Mouse (Mus musculus): ENCODE results near the gene Ttll1. TPM values are rescaled to one million over a fixed set of nuclear protein-coding genes. Genes with fewer than 3 reads are reported as not detected.
A peak's percentile ranks its signal among the peaks of the same experiment; 100 is the strongest.

The Ttll1 gene
- 7.2 and 7.4 TPM in 2 replicates for polyA plus RNA-seq (2015; fragmentation: Nextera tagmentation; extraction: Ambion mirVana)

- WGBS (ENCODE audit: insufficient replicate concordance) = 6% methylated on average over 41 of the region's 41 CpGs
- DNase-seq (peak; percentile 92), ATAC-seq (ENCODE audit: low read depth) (peak; percentile 95)
- H3K36me3 ChIP-seq = no peaks in the 10 kb centered on the region
- peak within 1 kb of the TSS; percentile 94 for H3K4me2 ChIP-seq
- H3K27ac ChIP-seq = no peak within 1 kb of the TSS; the same call in 1 of the 2 replicates
- no peaks in the 10 kb centered on the region for H3K9me3 ChIP-seq (replicated peaks)
- H3K27me3 ChIP-seq = peaks cover 17% of the 10 kb centered on the region
- peaks cover 16% of the 10 kb centered on the region for H3K4me1 ChIP-seq (replicated peaks)
- H3K4me3 ChIP-seq (replicated peaks) = peak within 1 kb of the TSS; percentile 65
- peak within 1 kb of the TSS; percentile 68 for H3K9ac ChIP-seq
These were observed at the start of gene Ttll1 for GRCm38 (mm10) chr15:83510805-83511405. Gene Ttll1, minus strand, starts transcription at chr15:83510893.

DNA sequence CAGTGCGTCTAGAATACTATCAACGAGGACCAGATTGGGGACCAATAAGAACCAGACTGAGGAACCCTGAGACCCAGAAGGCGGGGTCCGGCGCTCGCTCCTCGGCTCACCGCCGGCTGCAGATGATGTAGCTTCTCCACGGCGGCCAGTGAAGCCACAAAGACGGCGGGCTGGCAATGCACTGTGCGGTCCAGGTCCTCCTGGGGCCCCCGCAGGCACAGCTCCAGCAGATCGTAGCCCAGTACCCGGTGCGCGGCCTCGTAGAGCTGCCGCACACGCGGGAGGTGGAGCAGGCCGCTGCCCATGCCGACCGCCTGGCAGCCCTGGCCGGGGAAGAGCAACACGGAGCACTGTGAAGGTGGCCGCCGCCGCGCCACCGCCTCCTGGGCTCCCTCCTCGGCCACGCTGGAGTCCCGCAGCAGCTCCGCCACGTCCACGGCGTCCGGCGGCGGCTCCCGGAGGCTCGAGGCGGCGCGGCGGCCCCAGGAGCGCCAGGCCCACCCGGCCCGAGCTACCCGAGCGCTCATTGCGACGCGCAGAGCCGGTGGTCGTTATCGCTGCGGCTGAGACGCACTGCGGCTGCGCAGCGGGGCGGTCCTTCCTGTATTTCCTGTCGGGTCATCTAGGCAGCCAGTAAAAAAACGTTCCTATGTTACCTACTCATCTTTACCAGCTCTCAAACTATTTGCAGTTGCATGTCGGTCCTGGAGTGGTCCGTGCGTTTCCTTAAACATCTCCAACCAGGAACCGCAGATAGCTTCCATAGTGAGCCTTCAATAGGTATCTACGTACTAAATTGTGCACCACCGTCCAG lies 44.7 kb upstream of the Ttll1 start:
- Histone ChIP-seq H3K36me3 (peaks cover 23% of the 10 kb centered on the region), H3K27ac (peak overlapping the region; percentile 92), H3K4me3 (replicated peaks) (peak overlapping the region; percentile 88), H3K9ac (peak overlapping the region; percentile 95), H3K4me2 (peak overlapping the region; percentile 94), H3K27me3 (no peaks in the 10 kb centered on the region), H3K9me3 (replicated peaks) (no peaks in the 10 kb centered on the region), H3K4me1 (replicated peaks) (peaks cover 17% of the 10 kb centered on the region)
- under 1% methylated on average over 74 of the region's 74 CpGs for WGBS (ENCODE audit: insufficient replicate concordance)
- DNase-seq (peak; percentile 87), ATAC-seq (ENCODE audit: low read depth) (peak; percentile 88)

- Histone ChIP-seq H3K4me3 (replicated peaks) (no peak overlapping the region), H3K4me1 (replicated peaks) (peaks cover 17% of the 10 kb centered on the region), H3K9me3 (replicated peaks) (no peaks in the 10 kb centered on the region), H3K9ac (no peak overlapping the region), H3K27me3 (no peaks in the 10 kb centered on the region), H3K4me2 (no peak overlapping the region), H3K27ac (no peak overlapping the region), H3K36me3 (peaks cover 37% of the 10 kb centered on the region)
- no peak for DNase-seq
- ATAC-seq (ENCODE audit: low read depth) = no peak
These were observed 43.1 kb upstream of the Ttll1 start for GRCm38 (mm10) chr15:83553831-83554230.

DNA sequence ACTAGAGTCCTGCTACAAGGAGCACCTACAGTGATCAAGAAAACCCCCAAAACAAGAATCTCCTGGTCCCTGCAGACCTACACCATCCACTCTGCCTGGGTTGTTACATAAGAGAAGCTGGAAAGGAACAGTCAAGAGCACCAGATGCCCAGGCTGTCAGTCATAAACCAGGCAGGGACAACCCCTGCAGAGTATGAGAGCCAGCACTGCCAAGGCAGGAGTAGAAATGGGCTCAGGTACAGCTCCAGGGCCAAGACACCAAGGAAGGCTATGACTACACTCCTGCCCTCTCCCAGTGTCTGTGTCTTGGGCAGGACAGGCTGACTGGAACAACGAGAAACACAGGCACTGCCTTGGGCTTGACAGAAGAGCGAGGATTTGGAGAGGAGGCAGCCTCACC lies 39.4 kb upstream of the Ttll1 start:
- Histone ChIP-seq H3K4me1 (replicated peaks) (peaks cover 11% of the 10 kb centered on the region), H3K9me3 (replicated peaks) (no peaks in the 10 kb centered on the region), H3K36me3 (peaks cover 69% of the 10 kb centered on the region), H3K4me3 (replicated peaks) (no peak overlapping the region), H3K9ac (no peak overlapping the region), H3K4me2 (no peak overlapping the region), H3K27ac (no peak overlapping the region), H3K27me3 (no peaks in the 10 kb centered on the region)
- no peak for DNase-seq
- no peak for ATAC-seq (ENCODE audit: low read depth)
- 75% methylated on average over 2 of the region's 2 CpGs for WGBS (ENCODE audit: insufficient replicate concordance)

DNA sequence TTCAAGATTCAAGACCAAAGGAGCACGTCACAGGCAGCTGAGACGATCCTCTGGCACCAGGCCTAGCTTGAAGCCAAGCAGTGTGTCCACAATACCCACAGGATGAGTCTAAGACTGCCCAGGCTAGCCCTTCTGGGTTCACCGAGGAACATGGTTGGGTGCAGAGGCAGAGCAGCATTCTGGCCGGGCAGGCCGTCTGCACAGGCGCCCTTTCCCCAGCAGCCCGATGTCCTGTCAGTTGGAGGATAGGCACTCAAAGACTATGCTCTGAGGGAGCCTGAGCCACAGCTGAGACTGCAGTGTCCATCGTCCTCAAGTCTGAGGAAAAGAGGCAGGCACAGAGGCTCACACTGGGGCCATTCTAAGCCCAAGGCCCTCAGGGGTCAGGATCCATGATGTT lies 36.5 kb upstream of the Ttll1 start:
- no peaks in the 10 kb centered on the region for H3K9me3 ChIP-seq (replicated peaks)
- peaks cover 60% of the 10 kb centered on the region for H3K36me3 ChIP-seq
- no peak overlapping the region for H3K9ac ChIP-seq
- H3K27me3 ChIP-seq = no peaks in the 10 kb centered on the region
- H3K4me3 ChIP-seq (replicated peaks) = no peak overlapping the region
- WGBS (ENCODE audit: insufficient replicate concordance) = 87% methylated on average over 8 of the region's 8 CpGs
- no peak overlapping the region for H3K4me2 ChIP-seq
- no peak overlapping the region for H3K27ac ChIP-seq
- H3K4me1 ChIP-seq (replicated peaks) = no peaks in the 10 kb centered on the region
- DNase-seq (no peak), ATAC-seq (ENCODE audit: low read depth) (no peak)

- no peaks in the 10 kb centered on the region for H3K4me1 ChIP-seq (replicated peaks)
- no peak overlapping the region for H3K27ac ChIP-seq
- no peak for DNase-seq
- no peak for ATAC-seq (ENCODE audit: low read depth)
- WGBS (ENCODE audit: insufficient replicate concordance) = 79% methylated on average over 7 of the region's 7 CpGs
- no peak overlapping the region for H3K4me2 ChIP-seq
- no peak overlapping the region for H3K9ac ChIP-seq
- no peaks in the 10 kb centered on the region for H3K9me3 ChIP-seq (replicated peaks)
- H3K36me3 ChIP-seq = peaks cover 51% of the 10 kb centered on the region
- H3K27me3 ChIP-seq = no peaks in the 10 kb centered on the region
- no peak overlapping the region for H3K4me3 ChIP-seq (replicated peaks)
These were observed 35.3 kb upstream of the Ttll1 start for GRCm38 (mm10) chr15:83546029-83546428.

GRCm38 (mm10) chr15:83541647-83542287 lies 31.1 kb upstream of the Ttll1 start:
- H3K9me3 ChIP-seq (replicated peaks) = no peaks in the 10 kb centered on the region
- H3K36me3 ChIP-seq = peaks cover 12% of the 10 kb centered on the region
- no peak overlapping the region for H3K27ac ChIP-seq
- no peaks in the 10 kb centered on the region for H3K27me3 ChIP-seq
- no peak overlapping the region for H3K9ac ChIP-seq
- DNase-seq (no peak), ATAC-seq (ENCODE audit: low read depth) (no peak)
- no peak overlapping the region for H3K4me3 ChIP-seq (replicated peaks)
- H3K4me1 ChIP-seq (replicated peaks) = peaks cover 12% of the 10 kb centered on the region; the same call in 1 of the 2 replicates
- 60% methylated on average over 9 of the region's 9 CpGs for WGBS (ENCODE audit: insufficient replicate concordance)
- H3K4me2 ChIP-seq = no peak overlapping the region

DNA sequence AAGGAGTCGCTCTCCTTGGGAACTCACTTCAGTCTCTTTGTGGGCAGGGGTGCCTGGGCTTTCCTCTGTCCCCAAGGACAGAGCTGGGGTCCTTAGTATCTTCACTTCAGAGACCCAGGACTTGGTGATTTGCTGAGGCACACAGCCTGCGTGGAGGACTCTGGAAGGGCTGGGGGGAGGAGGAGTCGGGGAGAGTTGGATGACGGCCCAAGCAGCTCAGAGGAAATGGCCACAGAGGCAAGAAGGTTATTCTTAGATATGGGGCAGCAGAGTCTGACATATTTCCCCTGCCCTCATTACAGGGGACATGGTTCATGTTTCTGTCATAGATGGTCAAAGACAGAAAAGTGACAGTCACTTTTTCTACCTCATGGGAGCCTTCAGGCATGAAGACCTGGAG lies 29.2 kb upstream of the Ttll1 start:
- DNase-seq = no peak
- Histone ChIP-seq H3K4me3 (replicated peaks) (no peak overlapping the region), H3K27me3 (no peaks in the 10 kb centered on the region), H3K9me3 (replicated peaks) (no peaks in the 10 kb centered on the region), H3K4me2 (no peak overlapping the region), H3K9ac (no peak overlapping the region), H3K36me3 (no peaks in the 10 kb centered on the region), H3K4me1 (replicated peaks) (peaks cover 12% of the 10 kb centered on the region; the same call in 1 of the 2 replicates), H3K27ac (no peak overlapping the region)
- WGBS (ENCODE audit: insufficient replicate concordance) = 38% methylated on average over 4 of the region's 4 CpGs
- ATAC-seq (ENCODE audit: low read depth) = no peak

GRCm38 (mm10) chr15:83538855-83539254 lies 28.2 kb upstream of the Ttll1 start:
- no peak overlapping the region for H3K27ac ChIP-seq
- H3K27me3 ChIP-seq = no peaks in the 10 kb centered on the region
- ATAC-seq (ENCODE audit: low read depth) = no peak
- peaks cover 12% of the 10 kb centered on the region; the same call in 1 of the 2 replicates for H3K4me1 ChIP-seq (replicated peaks)
- 72% methylated on average over 2 of the region's 2 CpGs for WGBS (ENCODE audit: insufficient replicate concordance)
- H3K4me2 ChIP-seq = no peak overlapping the region
- H3K9ac ChIP-seq = no peak overlapping the region
- no peak overlapping the region for H3K4me3 ChIP-seq (replicated peaks)
- no peaks in the 10 kb centered on the region for H3K9me3 ChIP-seq (replicated peaks)
- no peak for DNase-seq
- no peaks in the 10 kb centered on the region for H3K36me3 ChIP-seq

DNA sequence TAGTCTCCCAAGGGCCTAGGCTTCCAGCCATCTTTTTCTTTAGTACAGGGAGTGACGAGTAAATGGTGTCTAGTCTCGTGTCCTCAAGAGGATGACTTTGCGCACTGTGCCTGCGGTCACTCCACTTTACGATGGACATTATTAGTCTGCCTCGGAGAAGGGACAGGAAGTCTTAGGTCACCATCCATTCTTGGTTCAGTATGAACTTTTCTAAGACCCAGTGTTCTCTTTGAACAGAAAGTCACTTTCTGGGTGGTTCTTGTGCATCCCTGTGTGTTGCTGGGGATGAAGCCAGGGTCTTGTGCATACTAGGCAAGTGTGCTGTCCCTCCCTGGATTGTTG lies 25.2 kb upstream of the Ttll1 start:
- Histone ChIP-seq H3K36me3 (no peaks in the 10 kb centered on the region), H3K27ac (no peak overlapping the region), H3K4me2 (no peak overlapping the region), H3K9me3 (replicated peaks) (no peaks in the 10 kb centered on the region), H3K4me3 (replicated peaks) (no peak overlapping the region), H3K9ac (no peak overlapping the region), H3K4me1 (replicated peaks) (peaks cover 12% of the 10 kb centered on the region; the same call in 1 of the 2 replicates), H3K27me3 (peaks cover 9% of the 10 kb centered on the region)
- 69% methylated on average over 6 of the region's 6 CpGs for WGBS (ENCODE audit: insufficient replicate concordance)
- DNase-seq = no peak
- no peak for ATAC-seq (ENCODE audit: low read depth)

DNA sequence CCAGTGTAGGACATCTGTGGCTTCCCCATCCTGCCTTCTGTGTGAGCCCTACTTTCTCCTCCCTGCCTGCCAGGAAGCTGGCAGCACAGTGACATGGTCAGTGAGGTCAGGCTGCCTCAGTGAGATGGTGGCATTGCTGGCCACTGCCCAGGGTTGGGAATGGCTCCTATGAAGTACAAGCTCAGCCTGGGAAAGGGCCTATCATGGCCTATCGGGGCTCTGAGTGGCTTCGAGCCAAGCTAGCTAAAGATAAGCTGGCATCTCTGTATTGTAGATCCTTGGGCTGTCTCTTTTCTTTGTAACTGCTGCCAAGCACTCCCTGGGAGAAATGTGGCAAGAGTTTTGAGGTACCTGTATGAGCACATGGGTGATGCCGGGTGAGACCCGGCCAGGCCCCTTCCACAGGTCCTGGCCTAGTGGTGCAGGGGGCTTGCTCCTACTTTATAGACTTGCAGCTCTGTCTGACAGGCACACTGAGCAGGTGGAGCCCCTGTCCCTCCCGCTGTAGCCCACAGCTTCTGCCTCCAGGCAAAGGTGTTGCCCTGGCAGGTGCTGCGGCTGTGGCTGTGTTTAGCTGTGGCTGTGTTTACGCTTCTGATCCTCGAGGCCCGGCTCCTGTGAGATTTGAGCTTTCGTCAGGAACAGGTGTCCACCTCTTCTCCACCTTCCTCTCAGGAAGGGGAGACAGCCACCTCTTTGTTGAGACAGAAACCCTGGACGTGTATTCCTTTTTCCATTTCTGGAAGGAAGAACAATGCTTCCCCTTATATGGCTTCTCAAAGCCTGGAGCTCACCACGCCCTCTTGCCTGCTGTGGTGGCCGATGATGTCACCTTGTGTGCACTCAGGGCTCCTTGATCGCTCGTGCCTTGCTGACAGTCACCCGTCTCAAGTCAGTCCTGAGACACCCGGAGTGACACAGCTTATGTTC lies 24.5 kb upstream of the Ttll1 start:
- Histone ChIP-seq H3K9ac (no peak overlapping the region), H3K27me3 (peaks cover 15% of the 10 kb centered on the region), H3K4me3 (replicated peaks) (no peak overlapping the region), H3K4me2 (no peak overlapping the region), H3K36me3 (no peaks in the 10 kb centered on the region), H3K4me1 (replicated peaks) (peaks cover 12% of the 10 kb centered on the region; the same call in 1 of the 2 replicates), H3K9me3 (replicated peaks) (no peaks in the 10 kb centered on the region), H3K27ac (no peak overlapping the region)
- no peak for ATAC-seq (ENCODE audit: low read depth)
- DNase-seq = no peak
- WGBS (ENCODE audit: insufficient replicate concordance) = 62% methylated on average over 17 of the region's 17 CpGs

Data from liver, embryonic 13.5 days (tissue).